Mouse (Mus musculus) T-helper 1 cell (primary cell): ENCODE data around the gene Vmn2r38.
"Not testable (repeated sequence)": the region's sequence is repeated elsewhere in the genome, so short reads cannot be mapped to it uniquely, and the experiment has no call there.

Source experiments
- in situ Hi-C: fragments of 300-600 bp; cut with MboI, MseI; formaldehyde crosslinking; loops from one replicate; pipeline ENCODE4 v1.15.1; 2025; ENCODE audit warnings: high pct_unique_total_duplicates

Gene Vmn2r38

DNA sequence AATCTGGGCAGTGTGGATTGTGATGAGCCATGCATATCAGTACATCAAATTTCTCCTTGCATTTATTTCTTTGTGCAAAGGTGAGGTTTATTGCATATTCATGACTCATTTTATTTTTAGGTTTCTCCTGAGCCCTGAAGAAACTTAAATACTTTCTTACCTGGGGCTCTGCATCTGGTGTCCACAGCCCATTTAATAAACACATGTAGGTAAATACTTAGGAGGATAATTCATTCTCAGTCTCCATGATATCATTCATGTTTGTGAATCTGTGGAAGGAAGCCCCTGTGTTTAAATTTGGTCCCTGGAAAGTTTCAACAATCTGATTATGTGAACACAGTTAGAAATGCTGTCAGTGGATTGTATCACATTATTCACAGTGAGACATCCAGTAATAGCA lies at the start of gene Vmn2r38:
Vmn2r38 (minus strand) TSS at position 101 of the 400 bp plus-strand sequence.
- in situ Hi-C loops: not testable (repeated sequence)

DNA sequence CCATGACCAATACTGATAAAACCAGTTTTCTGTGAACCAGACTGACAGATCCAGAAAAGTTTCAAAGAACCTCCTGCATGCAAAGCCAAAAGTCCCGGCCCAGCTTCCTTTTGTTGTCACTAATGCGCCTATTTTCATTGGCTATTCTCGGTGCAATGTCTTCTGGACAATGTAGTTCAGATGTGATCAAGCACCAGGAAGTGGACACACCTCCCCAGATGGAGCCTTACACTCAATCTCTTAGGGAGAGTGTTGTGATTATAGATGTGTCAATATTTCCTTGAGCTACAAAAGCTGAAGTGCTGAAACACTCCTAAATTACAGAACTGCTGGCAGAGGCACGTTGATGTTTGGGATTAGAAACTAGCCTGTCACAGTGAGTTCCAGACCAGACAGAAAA lies 32.3 kb downstream of the Vmn2r38 start:
- in situ Hi-C loops: loop anchor here (5.0 to 10.0 kb wide), 2 partner anchors 1523 to 1691 kb away; partner anchors contain the start of gene Gm45783

DNA sequence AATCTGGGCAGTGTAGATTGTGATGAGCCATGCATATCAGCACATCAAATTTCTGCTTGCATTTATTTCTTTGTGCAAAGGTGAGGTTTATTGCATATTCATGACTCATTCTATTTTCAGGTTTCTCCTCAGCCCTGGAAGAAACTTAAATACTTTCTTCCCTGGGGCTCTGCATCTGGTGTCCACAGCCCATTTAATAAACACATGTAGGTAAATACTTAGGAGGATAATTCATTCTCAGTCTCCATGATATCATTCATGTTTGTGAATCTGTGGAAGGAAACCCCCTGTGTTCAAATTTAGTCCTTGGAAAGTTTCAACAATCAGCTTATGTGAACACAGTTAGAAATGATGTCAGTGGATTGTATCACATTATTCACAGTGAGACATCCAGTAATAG lies 67.0 kb downstream of the Vmn2r38 start, which contains the start of gene Vmn2r39:
Vmn2r39 (minus strand) TSS at position 101 of the 400 bp plus-strand sequence.
- in situ Hi-C loops: not testable (repeated sequence)
